Mouse (Mus musculus) left cerebral cortex, postnatal 14 days (tissue): ENCODE measurements around the gene Slc7a1. TPM values are rescaled to one million over a fixed set of nuclear protein-coding genes. Genes with fewer than 3 reads are reported as not detected.
"Not testable (repeated sequence)": the region's sequence is repeated elsewhere in the genome, so short reads cannot be mapped to it uniquely, and the experiment has no call there.

ENCODE experiments used
- DNase-seq, 2 experiments: peaks; one replicate each; pipeline ENCODE4 v3.0.0; 2021 to 2022; ENCODE audit warnings: low spot score in 2 of 2, mixed read lengths in 1 of 2
- intact Hi-C: fragments of 180-260 bp; cut with DNase I; formaldehyde crosslinking; loops from one replicate; pipeline ENCODE4 v1.15.1; 2025
- total RNA-seq, 2 experiments: library from RNA; stranded (reverse); gene quantifications; 2 replicates each; pipeline ENCODE4 v1.2.3; 2021

Slc7a1 gene
- total RNA-seq, 2 experiments from 2014 or later, result 47.9 to 50.6 TPM

DNA sequence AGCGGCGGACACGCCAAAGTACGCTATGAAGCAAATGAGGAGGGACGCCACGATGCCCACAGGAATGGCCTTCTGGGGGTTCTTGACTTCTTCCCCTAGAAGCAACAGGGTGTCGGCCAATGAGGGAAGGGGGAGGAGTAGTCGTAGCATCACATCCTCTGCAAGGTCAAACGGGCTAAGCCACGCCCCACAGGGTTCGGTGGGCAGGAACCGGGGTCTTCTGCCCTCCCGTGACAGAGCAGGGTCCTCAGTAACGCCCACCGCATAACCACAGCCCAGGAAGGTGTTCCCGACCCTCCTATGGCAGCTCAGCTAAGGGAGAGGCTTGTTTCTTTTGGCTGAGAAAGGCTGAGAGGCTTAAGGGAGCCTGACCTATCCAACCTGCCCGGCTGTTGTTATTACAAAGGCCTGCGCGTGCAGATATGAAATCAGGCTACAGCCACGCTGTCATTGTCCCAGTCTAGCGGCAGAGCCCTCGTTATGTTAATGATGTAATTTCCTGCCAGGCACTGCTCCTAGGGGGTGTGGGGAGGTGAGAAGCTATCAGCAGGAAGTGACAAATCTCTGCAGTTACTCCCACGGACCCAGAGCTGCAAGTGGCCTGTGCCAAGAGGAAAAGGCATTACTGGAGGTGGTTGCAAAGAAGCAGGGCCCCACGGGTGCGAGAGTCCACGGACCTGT is 57.5 kb downstream of the Slc7a1 start:
- intact Hi-C loops, result no loop called here
- DNase-seq, result peak; percentile 22 to 49

DNA sequence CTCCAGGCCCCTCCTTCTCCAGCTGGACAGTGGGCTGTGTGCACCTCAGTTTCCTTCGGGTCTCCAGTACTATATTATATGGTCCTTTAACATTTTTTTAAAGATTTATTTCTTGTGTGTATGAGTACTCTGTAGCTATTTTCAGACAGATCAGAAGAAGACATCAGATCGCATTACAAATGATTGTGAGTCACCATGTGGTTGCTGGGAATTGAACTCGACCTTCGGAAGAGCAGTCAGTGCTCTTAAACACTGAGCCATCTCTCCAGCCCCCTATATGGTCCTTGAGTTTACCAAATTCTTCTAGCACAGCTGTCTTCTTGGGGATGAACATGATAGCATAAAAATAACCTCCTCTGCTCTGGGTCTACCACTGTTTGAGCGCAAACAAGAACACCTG is 60.6 kb downstream of the Slc7a1 start:
- intact Hi-C loops, result loop anchor here (5.0 to 10.0 kb wide), 2 partner anchors 48 to 206 kb away; no protein-coding TSS in a partner anchor
- DNase-seq, result no peak

GRCm38 (mm10) chr5:148332622-148332974 is 67.1 kb downstream of the Slc7a1 start:
- peak; percentile 76 to 84 for DNase-seq
- intact Hi-C loops, result loop anchor here (1.0 to 10.0 kb wide), 2 partner anchors 119 to 212 kb away; no protein-coding TSS in a partner anchor

GRCm38 (mm10) chr5:148331926-148332621 is 67.6 kb downstream of the Slc7a1 start:
- DNase-seq, result no peak
- intact Hi-C loops, result loop anchor here (1.0 to 10.0 kb wide), 2 partner anchors 119 to 213 kb away; no protein-coding TSS in a partner anchor

DNA sequence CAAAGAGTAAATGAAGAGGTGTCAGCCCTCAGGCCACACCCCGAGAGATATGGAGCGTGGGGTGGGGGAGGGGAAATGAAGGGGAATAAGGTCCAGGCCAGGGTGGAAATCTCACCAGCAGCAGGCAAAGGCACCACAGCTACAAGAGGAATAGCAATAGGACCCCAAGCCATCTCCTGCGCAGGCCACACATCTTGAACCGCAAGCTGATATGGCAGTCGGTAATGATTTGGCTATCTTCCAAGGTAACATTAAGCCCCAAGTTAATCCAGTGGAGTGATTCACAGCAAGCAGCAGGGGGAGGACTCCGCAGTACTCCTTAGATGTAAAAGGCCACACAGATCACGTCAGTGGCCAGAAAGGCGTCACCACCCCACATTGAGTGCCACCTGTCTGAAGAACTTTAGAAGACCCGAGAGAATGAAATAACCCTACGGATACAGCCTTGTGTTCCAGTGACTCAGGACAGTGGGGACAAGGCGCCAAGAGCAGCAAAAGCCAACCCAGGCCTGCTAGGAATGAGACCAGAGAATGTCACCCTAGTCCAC is 68.4 kb downstream of the Slc7a1 start:
- intact Hi-C loops, result loop anchor here (10.0 kb wide), 1 partner anchor 213 kb away; no protein-coding TSS in a partner anchor
- no peak for DNase-seq

- intact Hi-C loops, result loop anchor here (5.0 kb wide), 1 partner anchor 463 kb away; no protein-coding TSS in a partner anchor
- DNase-seq, result no peak
These were observed 70.7 kb downstream of the Slc7a1 start for GRCm38 (mm10) chr5:148328982-148329381.

DNA sequence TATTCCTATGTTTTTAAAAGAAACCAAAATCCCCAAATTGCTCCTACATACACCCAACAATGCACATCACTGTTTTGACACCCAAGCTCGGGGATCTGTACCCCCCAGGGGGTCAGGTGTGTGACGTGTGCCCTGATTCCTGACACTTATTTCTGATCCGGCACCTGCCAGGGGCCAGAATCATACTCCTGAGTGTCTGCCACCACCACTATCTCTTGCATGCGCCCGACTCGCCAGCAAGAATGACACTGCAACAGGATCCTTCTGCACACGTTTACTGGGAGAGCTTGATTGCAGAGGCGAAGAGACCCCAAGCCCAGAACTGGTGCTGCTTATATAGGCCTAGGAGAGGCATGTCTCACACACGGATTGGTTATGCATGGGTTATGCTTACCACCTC is 73.4 kb downstream of the Slc7a1 start:
- DNase-seq, result not testable (repeated sequence)
- intact Hi-C loops, result loop anchor here (5.0 kb wide), 1 partner anchor 466 kb away; no protein-coding TSS in a partner anchor

DNA sequence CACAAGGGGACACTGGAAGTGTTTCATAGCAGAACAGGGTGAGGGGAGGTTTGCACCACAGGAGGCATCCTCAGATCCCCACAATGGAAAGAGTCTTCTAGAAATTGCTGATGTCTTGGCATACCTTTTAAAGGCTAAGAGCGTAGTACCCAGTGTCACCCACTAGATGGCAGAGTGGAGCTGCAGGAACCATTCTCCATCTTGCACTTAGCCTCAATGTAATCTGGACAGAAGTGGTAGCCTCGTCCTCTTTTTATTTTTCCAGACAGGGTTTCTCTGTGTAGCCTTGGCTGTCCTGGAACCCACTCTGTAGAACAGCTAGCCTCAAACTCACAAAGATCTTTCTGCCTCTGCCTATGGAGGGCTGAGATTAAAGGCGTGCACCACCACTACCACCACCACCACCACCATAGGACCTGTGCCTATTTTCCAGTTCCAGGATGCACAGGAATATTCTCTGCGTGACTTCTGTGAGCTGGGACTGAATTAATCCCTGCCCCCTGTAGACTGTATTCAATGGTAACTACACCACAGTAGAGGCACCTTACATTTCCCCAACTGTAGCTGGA is 74.3 kb downstream of the Slc7a1 start:
- intact Hi-C loops, result loop anchor here (5.0 kb wide), 1 partner anchor 467 kb away; no protein-coding TSS in a partner anchor

DNA sequence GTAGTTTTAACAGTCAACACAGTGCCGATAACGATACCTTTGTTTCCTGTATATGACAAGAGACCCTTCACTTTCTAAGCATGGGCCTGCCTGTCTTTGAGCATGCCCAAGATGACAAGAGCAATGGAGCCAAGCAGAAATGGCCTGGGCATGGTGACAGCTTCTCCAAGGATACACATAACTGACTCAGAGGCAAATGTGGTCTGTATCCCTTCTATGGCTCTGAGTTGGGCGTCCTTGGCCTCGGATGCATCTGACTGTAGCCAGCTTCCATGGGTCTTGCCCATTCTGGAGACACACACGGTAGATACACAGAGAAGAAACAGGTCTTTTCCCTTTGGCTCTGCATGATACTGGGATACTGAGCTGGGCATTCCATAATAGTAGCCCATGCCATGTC is 84.8 kb downstream of the Slc7a1 start:
- no peak for DNase-seq
- intact Hi-C loops, result no loop called here

More for the DNA sequence above, 74.3 kb downstream of the Slc7a1 start:
- peak; percentile 59 to 61 for DNase-seq

GRCm38 (mm10) chr5:148312443-148312842 is 87.3 kb downstream of the Slc7a1 start:
- no peak for DNase-seq
- intact Hi-C loops, result no loop called here

- DNase-seq, result no peak
- intact Hi-C loops, result no loop called here
These were observed 88.9 kb downstream of the Slc7a1 start for GRCm38 (mm10) chr5:148310790-148311189.

DNA sequence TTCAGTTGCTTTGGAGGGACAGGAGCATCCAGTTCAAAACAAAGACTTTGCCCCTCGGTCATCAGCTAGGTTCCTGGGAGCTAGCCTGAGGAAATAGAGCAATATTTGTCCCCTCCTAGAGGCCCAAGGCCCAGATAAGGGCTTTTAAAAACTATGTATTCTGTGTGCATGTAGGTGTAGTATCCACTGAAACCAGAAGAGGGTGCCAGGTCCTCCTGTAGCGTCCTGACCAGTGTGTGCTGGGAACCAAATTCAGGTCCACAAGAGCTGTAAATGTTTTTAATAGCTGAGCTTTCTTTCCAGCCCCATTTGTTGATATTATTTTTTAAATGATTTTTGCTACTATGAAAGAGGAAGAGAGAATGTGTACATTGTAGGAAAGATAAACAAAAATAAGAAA is 95.6 kb downstream of the Slc7a1 start:
- intact Hi-C loops, result no loop called here
- no peak for DNase-seq

- intact Hi-C loops, result no loop called here
- DNase-seq, result no peak
These were observed 96.7 kb downstream of the Slc7a1 start for GRCm38 (mm10) chr5:148302968-148303367.

DNA sequence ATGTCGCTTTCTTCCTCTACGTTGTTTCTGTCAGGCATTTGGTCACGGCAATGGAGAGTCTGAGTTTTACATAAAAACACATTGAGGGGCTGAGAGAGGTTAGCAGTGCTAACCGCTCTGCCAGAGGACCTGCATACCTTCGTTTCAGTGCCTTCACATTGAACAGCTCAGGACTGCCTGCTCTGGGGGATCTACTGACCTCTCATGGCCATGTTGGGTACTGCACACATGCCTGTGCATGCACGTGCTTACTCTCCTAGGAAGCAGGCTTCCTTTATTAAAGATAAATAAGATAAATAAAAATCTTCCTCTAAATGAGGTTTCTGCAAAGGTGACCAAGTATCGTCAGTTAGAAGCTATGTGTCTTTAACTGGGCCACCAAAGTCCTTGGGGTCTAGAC is 106.4 kb downstream of the Slc7a1 start:
- DNase-seq, result peak; percentile 44 to 58
- intact Hi-C loops, result no loop called here

DNA sequence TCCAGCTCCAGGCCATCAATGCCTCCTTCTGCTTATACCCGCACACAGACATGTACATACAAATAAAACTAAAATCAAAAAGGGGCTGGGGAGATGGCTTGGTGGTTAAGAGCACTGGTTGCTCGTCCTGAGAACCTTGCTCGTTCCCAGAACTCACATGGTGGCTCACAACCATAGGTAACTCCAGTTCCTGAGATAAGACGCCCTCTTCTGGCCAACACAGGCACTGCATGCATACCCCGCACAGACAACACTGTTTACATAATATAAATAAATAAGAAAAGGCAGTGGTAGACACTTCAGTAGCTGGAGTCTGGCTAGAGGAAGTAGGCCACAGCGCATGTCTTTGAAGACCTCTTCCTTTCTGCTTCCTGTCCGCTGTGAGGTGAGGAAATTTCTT is 106.8 kb downstream of the Slc7a1 start:
- no peak for DNase-seq
- intact Hi-C loops, result no loop called here

GRCm38 (mm10) chr5:148289951-148290350 is 109.8 kb downstream of the Slc7a1 start:
- DNase-seq, result no peak
- intact Hi-C loops, result no loop called here

GRCm38 (mm10) chr5:148288804-148289203 is 110.9 kb downstream of the Slc7a1 start:
- intact Hi-C loops, result no loop called here
- no peak for DNase-seq

DNA sequence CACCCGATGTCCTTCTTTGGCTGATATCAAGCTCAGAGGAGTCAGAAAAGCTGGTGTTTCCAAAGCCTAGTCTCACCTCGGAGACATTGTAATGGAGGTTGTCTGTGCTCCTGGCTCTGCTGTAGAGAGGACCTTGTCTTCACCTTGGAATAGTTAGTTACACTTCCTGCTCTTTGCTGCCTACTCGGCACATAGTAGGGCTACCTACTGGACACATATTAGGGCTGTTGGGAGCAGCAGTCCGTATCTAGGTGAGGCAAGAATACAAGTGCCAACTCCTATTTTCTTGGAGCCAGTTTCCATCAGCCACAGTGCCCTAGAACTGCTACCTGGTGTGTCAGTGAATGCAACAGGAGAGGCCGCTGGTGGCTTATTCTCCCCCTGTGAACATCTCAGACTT is 112.2 kb downstream of the Slc7a1 start:
- no peak for DNase-seq
- intact Hi-C loops, result no loop called here

GRCm38 (mm10) chr5:148283584-148283983 is 116.1 kb downstream of the Slc7a1 start:
- intact Hi-C loops, result no loop called here
- DNase-seq, result no peak

GRCm38 (mm10) chr5:148283177-148283576 is 116.5 kb downstream of the Slc7a1 start:
- DNase-seq, result no peak
- intact Hi-C loops, result no loop called here
